Comparison of ENCODE assay signal across 20 mouse cellular contexts in the genomic region with DNA sequence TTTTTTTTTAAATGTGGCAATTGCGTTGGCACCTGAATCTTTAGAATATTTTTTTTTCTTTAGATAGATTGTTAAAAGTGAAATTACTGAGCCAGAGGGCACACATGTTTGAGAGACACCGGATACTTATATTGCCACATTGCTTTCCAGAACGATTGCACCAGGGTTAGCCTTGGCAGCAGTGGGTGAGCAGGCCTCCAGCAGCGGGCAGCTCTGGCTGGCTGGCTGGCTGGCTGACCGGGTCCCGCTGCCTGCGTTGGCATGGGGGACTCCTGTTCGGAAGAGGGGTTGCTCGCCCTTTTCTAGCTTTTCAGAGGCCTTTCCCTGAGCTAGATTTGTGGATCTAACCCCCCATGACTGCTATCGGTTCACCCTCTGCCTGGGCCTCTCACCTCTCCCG. TPM values are rescaled to one million over a fixed set of nuclear protein-coding genes. Genes with fewer than 3 reads are reported as not detected.
DNase-seq lines count a peak whose midpoint lies in the region; ATAC-seq and TF ChIP-seq lines count a peak whose summit lies in the region.
"Had no signal": no experiment of that assay in that cellular context is flagged by ENCODE, and none has a peak within 500 bp of the region (broad histone marks: within the 10 kb centered on the region; RNA-seq: fewer than 3 reads in every experiment).

No protein-coding gene starts in this region.

- no peak for ATAC-seq in midbrain, postnatal 0 days (ENCODE audit: low FRiP score)
- ATAC-seq: activated CD4-positive, CD25-positive, alpha-beta regulatory T cell, adult 4 months; forebrain, embryonic 13.5 days; intestine, embryonic 16.5 days; Patski had no signal

- H3K4me3 ChIP-seq in thymus, adult 2 months (ENCODE audit: control insufficient read depth, insufficient read depth, low read length): no peak overlapping the region
- no peak overlapping the region for H3K4me3 ChIP-seq in midbrain, postnatal 0 days (ENCODE audit: low read depth, low read length)
- H3K4me3 ChIP-seq: embryonic facial prominence, embryonic 15.5 days; forebrain, embryonic 13.5 days; hindbrain, embryonic 15.5 days; limb, embryonic 15.5 days; midbrain, embryonic 10.5 days had no signal

- 95% methylated on average over 11 of the region's 11 CpGs for WGBS in thymus, adult 2 months
- WGBS in midbrain, postnatal 0 days: 89% methylated on average over 11 of the region's 11 CpGs

- H3K27ac ChIP-seq in thymus, adult 2 months (ENCODE audit: control insufficient read depth, insufficient read depth, low read length): no peak overlapping the region
- H3K27ac ChIP-seq in midbrain, postnatal 0 days (ENCODE audit: low read depth, low read length): no peak overlapping the region
- H3K27ac ChIP-seq: embryonic facial prominence, embryonic 15.5 days; forebrain, embryonic 13.5 days; hindbrain, embryonic 15.5 days; kidney, postnatal 0 days; limb, embryonic 15.5 days; midbrain, embryonic 10.5 days had no signal

- peak; percentile 53 to 61 for DNase-seq in cerebellum, postnatal 25 days
- no peak for DNase-seq in cerebellum, adult 9-11 months
- DNase-seq in adipocyte (ENCODE audit: low spot score): peak; percentile 82
- peak; percentile 72 for DNase-seq in adrenal gland, postnatal 14 days
- peak; percentile 36 for DNase-seq in gastrocnemius, postnatal 10 days
- DNase-seq in thymus, adult 2 months: no peak
- DNase-seq in midbrain, postnatal 0 days (ENCODE audit: low spot score): no peak
- DNase-seq: heart, postnatal 14 days; lung, adult 18-20 months; right cerebral cortex, postnatal 25 days; thymus, postnatal 25 days had no signal

- H3K36me3 ChIP-seq in thymus, adult 2 months (ENCODE audit: control insufficient read depth, insufficient read depth, low read length): no peaks in the 10 kb centered on the region
- H3K36me3 ChIP-seq in midbrain, postnatal 0 days (ENCODE audit: insufficient read depth, low read length): 0 out of 2 replicates have a peak, but pooled peaks cover 4% of the 10 kb centered on the region
- H3K36me3 ChIP-seq: hindbrain, embryonic 15.5 days had no signal

- TF ChIP-seq CTCF in thymus, adult 2 months (IDR thresholded peaks at IDR 0.05; ENCODE audit: borderline replicate concordance, control insufficient read depth, extremely low read depth, insufficient read depth, low read length, poor library complexity): no peak
- no peak for TF ChIP-seq CTCF in midbrain, postnatal 0 days (IDR thresholded peaks at IDR 0.05)

- H3K9ac ChIP-seq in midbrain, postnatal 0 days (replicated peaks; ENCODE audit: low read length, poor library complexity, severe bottlenecking): no peak overlapping the region
- H3K9ac ChIP-seq: embryonic facial prominence, embryonic 15.5 days; forebrain, embryonic 13.5 days; hindbrain, embryonic 15.5 days; limb, embryonic 15.5 days had no signal

- no peak for TF ChIP-seq POLR2A in thymus, adult 2 months (IDR thresholded peaks at IDR 0.05; ENCODE audit: control insufficient read depth, extremely low read depth, insufficient read depth, low read length, poor library complexity)

- no peak overlapping the region for H3K4me2 ChIP-seq in midbrain, postnatal 0 days (ENCODE audit: low read depth, low read length, poor library complexity, severe bottlenecking)
- H3K4me2 ChIP-seq: embryonic facial prominence, embryonic 15.5 days; forebrain, embryonic 13.5 days; hindbrain, embryonic 15.5 days; limb, embryonic 15.5 days had no signal

- no peaks in the 10 kb centered on the region for H3K9me3 ChIP-seq in midbrain, postnatal 0 days (ENCODE audit: low read length)
- H3K9me3 ChIP-seq: embryonic facial prominence, embryonic 15.5 days; forebrain, embryonic 13.5 days; hindbrain, embryonic 15.5 days; limb, embryonic 15.5 days; midbrain, embryonic 10.5 days had no signal

- H3K27me3 ChIP-seq in thymus, adult 2 months (ENCODE audit: control insufficient read depth, insufficient read depth, low read length): no peaks in the 10 kb centered on the region
- H3K27me3 ChIP-seq in midbrain, postnatal 0 days (ENCODE audit: insufficient read depth, low read length): no peaks in the 10 kb centered on the region
- H3K27me3 ChIP-seq: embryonic facial prominence, embryonic 15.5 days; forebrain, embryonic 13.5 days; hindbrain, embryonic 15.5 days; limb, embryonic 15.5 days; Patski had no signal

- H3K4me1 ChIP-seq in thymus, adult 2 months (replicated peaks; ENCODE audit: control insufficient read depth, insufficient read depth, low read length): peaks cover 4% of the 10 kb centered on the region; the same call in 1 of the 2 replicates
- H3K4me1 ChIP-seq in midbrain, postnatal 0 days (ENCODE audit: insufficient read depth, low read length): peaks cover 2% of the 10 kb centered on the region; the same call in 1 of the 2 replicates
- H3K4me1 ChIP-seq: embryonic facial prominence, embryonic 15.5 days had no signal

RNA-seq across cellular contexts. Expression of a gene that starts 11.0 kb away (rescaled TPM):
- 53.9 and 56.6 TPM in 2 replicates for total RNA-seq in adrenal gland, postnatal 14 days (2021)
- 10 to 100 TPM; 52.7 to 52.9 TPM for total RNA-seq in gastrocnemius, postnatal 10 days (2021)
- 28.5 and 29.4 TPM in 2 replicates for polyA plus RNA-seq in thymus, adult 2 months (2012; rRNA removed)
- total RNA-seq in midbrain, postnatal 0 days (2014; rRNA removed): 36.4 and 38.4 TPM in 2 replicates
- 11.2 and 12.5 TPM in 2 replicates for polyA plus RNA-seq in midbrain, postnatal 0 days (2015; fragmentation: Nextera tagmentation; extraction: Ambion mirVana)

RNA-seq across cellular contexts. Expression of a gene that starts 11.1 kb away (rescaled TPM):
- total RNA-seq in adrenal gland, postnatal 14 days (2021): 132 and 135 TPM in 2 replicates
- total RNA-seq in gastrocnemius, postnatal 10 days (2021): 10 to 100 TPM; 62.5 to 73.1 TPM
- 24.4 and 27.3 TPM in 2 replicates for polyA plus RNA-seq in thymus, adult 2 months (2012; rRNA removed)
- 237 and 357 TPM in 2 replicates for total RNA-seq in midbrain, postnatal 0 days (2014; rRNA removed)
- polyA plus RNA-seq in midbrain, postnatal 0 days (2015; fragmentation: Nextera tagmentation; extraction: Ambion mirVana): 241 and 249 TPM in 2 replicates

Comparison
In these comparisons a context has a peak if more than half of its experiments do, and no peak if none do; other contexts are left out.
1. DNase-seq: peak in cerebellum, postnatal 25 days (2 of 2), adipocyte (single experiment), adrenal gland, postnatal 14 days (single experiment) and gastrocnemius, postnatal 10 days (single experiment); none in cerebellum, adult 9-11 months (single experiment), thymus, adult 2 months (single experiment) and midbrain, postnatal 0 days (single experiment).